Mouse (Mus musculus): ENCODE data around the gene Samm50. TPM values are rescaled to one million over a fixed set of nuclear protein-coding genes. Genes with fewer than 3 reads are reported as not detected.

Samm50 gene
- polyA plus RNA-seq, 1 experiment from 2014 or later, result 60.5 TPM

- Histone ChIP-seq H3K9ac (ENCODE audit: low read length) (no peak overlapping the region), H3K9me3 (replicated peaks; ENCODE audit: control insufficient read depth, low read length) (no peaks in the 10 kb centered on the region), H3K4me1 (ENCODE audit: control insufficient read depth, insufficient read depth, low read length) (peaks cover 9% of the 10 kb centered on the region), H3K27me3 (replicated peaks; ENCODE audit: control insufficient read depth, insufficient read depth, low read length) (no peaks in the 10 kb centered on the region), H3K36me3 (ENCODE audit: control insufficient read depth, insufficient read depth, low read length) (no peaks in the 10 kb centered on the region), H3K4me3 (ENCODE audit: low read depth, low read length) (no peak overlapping the region), H3K4me2 (ENCODE audit: low read length) (no peak overlapping the region), H3K27ac (ENCODE audit: low read depth, low read length) (no peak overlapping the region)
- 60% methylated on average over 12 of the region's 12 CpGs for WGBS
- ATAC-seq (no peak), DNase-seq (ENCODE audit: low spot score) (no peak)
Observed at GRCm38 (mm10) chr15:84256254-84256850, 64.3 kb downstream of the Samm50 start.

GRCm38 (mm10) chr15:84256864-84257263, 64.8 kb downstream of the Samm50 start:
- ATAC-seq (no peak), DNase-seq (ENCODE audit: low spot score) (no peak)
- H3K4me2 ChIP-seq (ENCODE audit: low read length), result no peak overlapping the region
- H3K9ac ChIP-seq (ENCODE audit: low read length), result no peak overlapping the region
- peaks cover 9% of the 10 kb centered on the region for H3K4me1 ChIP-seq (ENCODE audit: control insufficient read depth, insufficient read depth, low read length)
- no peak overlapping the region for H3K27ac ChIP-seq (ENCODE audit: low read depth, low read length)
- H3K27me3 ChIP-seq (replicated peaks; ENCODE audit: control insufficient read depth, insufficient read depth, low read length), result no peaks in the 10 kb centered on the region
- H3K4me3 ChIP-seq (ENCODE audit: low read depth, low read length), result no peak overlapping the region
- WGBS, result 89% methylated on average over 5 of the region's 5 CpGs
- H3K9me3 ChIP-seq (replicated peaks; ENCODE audit: control insufficient read depth, low read length), result no peaks in the 10 kb centered on the region
- H3K36me3 ChIP-seq (ENCODE audit: control insufficient read depth, insufficient read depth, low read length), result no peaks in the 10 kb centered on the region

GRCm38 (mm10) chr15:84258602-84259355, 66.7 kb downstream of the Samm50 start:
- Histone ChIP-seq H3K27ac (ENCODE audit: low read depth, low read length) (no peak overlapping the region), H3K9ac (ENCODE audit: low read length) (no peak overlapping the region), H3K4me3 (ENCODE audit: low read depth, low read length) (no peak overlapping the region), H3K36me3 (ENCODE audit: control insufficient read depth, insufficient read depth, low read length) (no peaks in the 10 kb centered on the region), H3K27me3 (replicated peaks; ENCODE audit: control insufficient read depth, insufficient read depth, low read length) (no peaks in the 10 kb centered on the region), H3K4me2 (ENCODE audit: low read length) (no peak overlapping the region), H3K9me3 (replicated peaks; ENCODE audit: control insufficient read depth, low read length) (no peaks in the 10 kb centered on the region), H3K4me1 (ENCODE audit: control insufficient read depth, insufficient read depth, low read length) (peaks cover 9% of the 10 kb centered on the region)
- ATAC-seq (no peak), DNase-seq (ENCODE audit: low spot score) (no peak)
- WGBS, result 44% methylated on average over 9 of the region's 9 CpGs

DNA sequence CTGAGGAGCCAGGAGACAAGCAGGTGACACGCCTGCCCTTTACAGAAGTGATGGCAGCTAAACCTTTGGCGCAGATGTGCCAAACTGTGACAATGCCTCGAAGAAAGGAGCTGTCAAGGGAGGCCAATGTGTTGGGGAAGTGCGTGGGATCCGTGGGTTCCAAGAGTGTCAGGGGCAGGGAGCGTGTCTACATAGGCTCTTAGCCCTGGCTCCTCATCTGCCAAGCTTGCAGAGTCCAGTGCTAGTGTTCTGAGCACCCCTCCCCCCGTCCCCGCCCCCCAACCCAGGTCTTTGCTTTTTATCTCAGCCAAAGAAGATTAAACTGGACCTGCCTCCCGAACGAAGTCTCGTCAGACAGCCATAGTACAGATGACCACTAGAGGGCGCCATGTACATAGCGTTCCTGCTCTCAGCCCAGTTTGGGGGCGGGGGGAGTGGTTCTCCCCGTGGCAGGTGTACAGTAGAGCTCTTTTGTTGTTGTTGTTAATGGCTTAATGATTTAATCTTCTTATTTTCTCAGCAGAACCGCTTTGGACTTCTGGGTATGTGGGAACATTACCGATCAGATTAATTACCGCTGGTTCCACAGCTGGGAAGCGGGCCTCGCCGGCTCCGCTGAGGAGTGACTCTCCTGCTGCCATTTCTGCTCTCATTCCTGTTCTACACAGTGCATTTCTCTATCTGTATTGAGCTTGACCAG, 68.2 kb downstream of the Samm50 start:
- DNase-seq (ENCODE audit: low spot score) (peak; percentile 95), ATAC-seq (peak; percentile 80)
- H3K36me3 ChIP-seq (ENCODE audit: control insufficient read depth, insufficient read depth, low read length), result no peaks in the 10 kb centered on the region
- H3K4me1 ChIP-seq (ENCODE audit: control insufficient read depth, insufficient read depth, low read length), result peaks cover 9% of the 10 kb centered on the region
- H3K9ac ChIP-seq (ENCODE audit: low read length), result peak overlapping the region; percentile 35; the same call in 1 of the 2 replicates
- H3K4me2 ChIP-seq (ENCODE audit: low read length), result peak overlapping the region; percentile 44
- peak overlapping the region; percentile 65 for H3K27ac ChIP-seq (ENCODE audit: low read depth, low read length)
- 0 out of 2 replicates have a peak overlapping the region, but pooled peaks have one; percentile 8 for H3K4me3 ChIP-seq (ENCODE audit: low read depth, low read length)
- H3K9me3 ChIP-seq (replicated peaks; ENCODE audit: control insufficient read depth, low read length), result no peaks in the 10 kb centered on the region
- WGBS, result 19% methylated on average over 22 of the region's 22 CpGs
- no peaks in the 10 kb centered on the region for H3K27me3 ChIP-seq (replicated peaks; ENCODE audit: control insufficient read depth, insufficient read depth, low read length)

- no peak for ATAC-seq
- Histone ChIP-seq H3K9me3 (replicated peaks; ENCODE audit: control insufficient read depth, low read length) (no peaks in the 10 kb centered on the region), H3K36me3 (ENCODE audit: control insufficient read depth, insufficient read depth, low read length) (no peaks in the 10 kb centered on the region), H3K4me3 (ENCODE audit: low read depth, low read length) (no peak overlapping the region), H3K9ac (ENCODE audit: low read length) (no peak overlapping the region), H3K27ac (ENCODE audit: low read depth, low read length) (no peak overlapping the region), H3K4me1 (ENCODE audit: control insufficient read depth, insufficient read depth, low read length) (peaks cover 9% of the 10 kb centered on the region), H3K27me3 (replicated peaks; ENCODE audit: control insufficient read depth, insufficient read depth, low read length) (no peaks in the 10 kb centered on the region), H3K4me2 (ENCODE audit: low read length) (no peak overlapping the region)
- 90% methylated on average over 6 of the region's 6 CpGs for WGBS
- DNase-seq (ENCODE audit: low spot score), result no peak
Observed at GRCm38 (mm10) chr15:84262630-84263029, 70.6 kb downstream of the Samm50 start.

DNA sequence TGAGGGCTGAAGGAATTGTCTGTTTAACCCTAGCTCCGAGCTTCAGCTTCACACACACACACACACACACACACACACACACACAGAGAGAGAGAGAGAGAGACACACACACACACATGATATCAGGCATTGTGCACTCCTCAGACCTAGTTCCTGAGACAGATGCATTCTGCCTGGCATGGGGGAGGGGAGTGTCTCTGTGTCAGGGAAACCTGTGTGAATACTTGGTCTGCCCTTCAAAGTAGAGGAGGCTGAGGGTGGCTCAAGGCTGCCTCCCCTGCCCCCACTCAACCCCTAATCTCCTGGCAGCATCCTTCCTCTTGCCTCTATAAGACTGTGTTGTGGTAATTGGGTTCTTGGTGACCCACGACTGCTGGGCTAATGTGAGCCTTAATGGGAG, 71.5 kb downstream of the Samm50 start:
- DNase-seq (ENCODE audit: low spot score) (no peak), ATAC-seq (no peak)
- Histone ChIP-seq H3K36me3 (ENCODE audit: control insufficient read depth, insufficient read depth, low read length) (no peaks in the 10 kb centered on the region), H3K4me3 (ENCODE audit: low read depth, low read length) (no peak overlapping the region), H3K27ac (ENCODE audit: low read depth, low read length) (no peak overlapping the region), H3K4me2 (ENCODE audit: low read length) (no peak overlapping the region), H3K9ac (ENCODE audit: low read length) (no peak overlapping the region), H3K27me3 (replicated peaks; ENCODE audit: control insufficient read depth, insufficient read depth, low read length) (no peaks in the 10 kb centered on the region), H3K9me3 (replicated peaks; ENCODE audit: control insufficient read depth, low read length) (no peaks in the 10 kb centered on the region), H3K4me1 (ENCODE audit: control insufficient read depth, insufficient read depth, low read length) (peaks cover 9% of the 10 kb centered on the region)
- WGBS, result 41% methylated on average over 2 of the region's 2 CpGs

- ATAC-seq, result no peak
- DNase-seq (ENCODE audit: low spot score), result no peak
- Histone ChIP-seq H3K9ac (ENCODE audit: low read length) (no peak overlapping the region), H3K9me3 (replicated peaks; ENCODE audit: control insufficient read depth, low read length) (no peaks in the 10 kb centered on the region), H3K36me3 (ENCODE audit: control insufficient read depth, insufficient read depth, low read length) (no peaks in the 10 kb centered on the region), H3K4me1 (ENCODE audit: control insufficient read depth, insufficient read depth, low read length) (peaks cover 5% of the 10 kb centered on the region; the same call in 1 of the 2 replicates), H3K27me3 (replicated peaks; ENCODE audit: control insufficient read depth, insufficient read depth, low read length) (no peaks in the 10 kb centered on the region), H3K4me2 (ENCODE audit: low read length) (no peak overlapping the region), H3K4me3 (ENCODE audit: low read depth, low read length) (no peak overlapping the region), H3K27ac (ENCODE audit: low read depth, low read length) (no peak overlapping the region)
- 70% methylated on average over 11 of the region's 11 CpGs for WGBS
Observed at GRCm38 (mm10) chr15:84265141-84265540, 73.1 kb downstream of the Samm50 start.

GRCm38 (mm10) chr15:84266290-84266689, 74.2 kb downstream of the Samm50 start:
- DNase-seq (ENCODE audit: low spot score) (peak; percentile 35), ATAC-seq (no peak)
- 67% methylated on average over 4 of the region's 4 CpGs for WGBS
- no peaks in the 10 kb centered on the region for H3K27me3 ChIP-seq (replicated peaks; ENCODE audit: control insufficient read depth, insufficient read depth, low read length)
- H3K27ac ChIP-seq (ENCODE audit: low read depth, low read length), result no peak overlapping the region
- H3K4me2 ChIP-seq (ENCODE audit: low read length), result no peak overlapping the region
- H3K4me3 ChIP-seq (ENCODE audit: low read depth, low read length), result no peak overlapping the region
- H3K9me3 ChIP-seq (replicated peaks; ENCODE audit: control insufficient read depth, low read length), result no peaks in the 10 kb centered on the region
- no peak overlapping the region for H3K9ac ChIP-seq (ENCODE audit: low read length)
- no peaks in the 10 kb centered on the region for H3K36me3 ChIP-seq (ENCODE audit: control insufficient read depth, insufficient read depth, low read length)
- H3K4me1 ChIP-seq (ENCODE audit: control insufficient read depth, insufficient read depth, low read length), result no peaks in the 10 kb centered on the region

Measured in forebrain, embryonic 14.5 days (tissue).